10 mouse cellular contexts compared by ENCODE assay signal in genomic region chr13:97292026-97292425, GRCm38 (mm10). TPM values are rescaled to one million over a fixed set of nuclear protein-coding genes. Genes with fewer than 3 reads are reported as not detected.
DNase-seq lines count a peak whose midpoint lies in the region; ATAC-seq lines count a peak whose summit lies in the region.
"Had no signal": no experiment of that assay in that cellular context is flagged by ENCODE, and none has a peak within 500 bp of the region (broad histone marks: within the 10 kb centered on the region; RNA-seq: fewer than 3 reads in every experiment).

No protein-coding gene starts in this region.

- H3K4me1 ChIP-seq in hindbrain, embryonic 14.5 days (replicated peaks; ENCODE audit: control insufficient read depth, insufficient read depth, low read length): peaks cover 20% of the 10 kb centered on the region; the same call in 1 of the 2 replicates
- H3K4me1 ChIP-seq in midbrain, embryonic 13.5 days (replicated peaks): peaks cover 35% of the 10 kb centered on the region

- H3K4me3 ChIP-seq in hindbrain, embryonic 14.5 days (replicated peaks; ENCODE audit: low read length): no peak overlapping the region
- H3K4me3 ChIP-seq in midbrain, embryonic 13.5 days (replicated peaks): no peak overlapping the region
- H3K4me3 ChIP-seq: gastrocnemius, adult 2 months; intestine, embryonic 15.5 days had no signal

- peak; percentile 70 for ATAC-seq in hindbrain, embryonic 14.5 days (ENCODE audit: low FRiP score)
- ATAC-seq in midbrain, embryonic 13.5 days: peak; percentile 74

- H3K36me3 ChIP-seq in hindbrain, embryonic 14.5 days (replicated peaks; ENCODE audit: control insufficient read depth, insufficient read depth): no peaks in the 10 kb centered on the region
- no peaks in the 10 kb centered on the region for H3K36me3 ChIP-seq in midbrain, embryonic 13.5 days
- H3K36me3 ChIP-seq: intestine, embryonic 15.5 days had no signal

- H3K27ac ChIP-seq in hindbrain, embryonic 14.5 days: no peak overlapping the region
- peak overlapping the region; percentile 52 for H3K27ac ChIP-seq in midbrain, embryonic 13.5 days
- H3K27ac ChIP-seq: gastrocnemius, adult 2 months had no signal

- no peak overlapping the region for H3K9ac ChIP-seq in hindbrain, embryonic 14.5 days
- H3K9ac ChIP-seq in midbrain, embryonic 13.5 days (replicated peaks): no peak overlapping the region
- H3K9ac ChIP-seq: intestine, embryonic 15.5 days had no signal

- H3K27me3 ChIP-seq in hindbrain, embryonic 14.5 days (ENCODE audit: control insufficient read depth, insufficient read depth, low read length): no peaks in the 10 kb centered on the region
- H3K27me3 ChIP-seq in midbrain, embryonic 13.5 days: no peaks in the 10 kb centered on the region
- H3K27me3 ChIP-seq: intestine, embryonic 15.5 days had no signal

- 34% methylated on average over 8 of the region's 8 CpGs for WGBS in hindbrain, embryonic 14.5 days
- WGBS in midbrain, embryonic 13.5 days: 2% methylated on average over 5 of the region's 8 CpGs

- H3K9me3 ChIP-seq in hindbrain, embryonic 14.5 days (ENCODE audit: control insufficient read depth, low read length): no peaks in the 10 kb centered on the region
- H3K9me3 ChIP-seq in midbrain, embryonic 13.5 days: no peaks in the 10 kb centered on the region
- H3K9me3 ChIP-seq: intestine, embryonic 15.5 days had no signal

- DNase-seq in cerebellum, postnatal 14 days: peak; percentile 73 to 74
- DNase-seq in cerebellum, adult 18-20 months: no peak
- DNase-seq in embryo, embryonic 10.5 days (ENCODE audit: low spot score): peak; percentile 74
- peak; percentile 65 for DNase-seq in hindbrain, embryonic 14.5 days (ENCODE audit: low spot score)
- DNase-seq in lung, postnatal 10 days: no peak
- DNase-seq in urinary bladder, postnatal 4 days (ENCODE audit: low spot score in 2 of 2): no peak
- DNase-seq in spleen, postnatal 10 days (ENCODE audit: low spot score in 2 of 2): no peak
- DNase-seq: gastrocnemius, adult 2 months had no signal

- H3K4me2 ChIP-seq in hindbrain, embryonic 14.5 days (replicated peaks): peak overlapping the region; percentile 30; the same call in 1 of the 2 replicates
- H3K4me2 ChIP-seq in midbrain, embryonic 13.5 days (replicated peaks): peak overlapping the region; percentile 38; the same call in 1 of the 2 replicates

RNA-seq across cellular contexts. Expression of gene Enc1, which starts 51.1 kb away (rescaled TPM):
- polyA plus RNA-seq in hindbrain, embryonic 14.5 days (2014; fragmentation: Nextera tagmentation; extraction: Ambion mirVana): 80.5 and 82.4 TPM in 2 replicates
- polyA plus RNA-seq in midbrain, embryonic 13.5 days (2015; fragmentation: Nextera tagmentation; extraction: Ambion mirVana): 50.2 and 52.1 TPM in 2 replicates

Comparison
In these comparisons a context has a peak if more than half of its experiments do, and no peak if none do; other contexts are left out.
1. DNase-seq: peak in cerebellum, postnatal 14 days (2 of 2), embryo, embryonic 10.5 days (single experiment) and hindbrain, embryonic 14.5 days (single experiment); none in cerebellum, adult 18-20 months (0 of 2), lung, postnatal 10 days (single experiment), urinary bladder, postnatal 4 days (0 of 2) and spleen, postnatal 10 days (0 of 2).